Mouse (Mus musculus) T-helper 17 cell (primary cell): ENCODE data around the gene Psors1c2.

Experiments used
- in situ Hi-C, 2 experiments: fragments of 300-600 bp; cut with MboI, MseI; formaldehyde crosslinking; loops; 1 replicate in 1 of 2; 2 replicates in 1 of 2; pipeline ENCODE4 v1.15.1; 2025; ENCODE audit warnings: high pct_unique_total_duplicates in 2 of 2

Gene Psors1c2

GRCm38 (mm10) chr17:35556812-35557211 lies 23.8 kb downstream of the Psors1c2 start:
- in situ Hi-C loops: no loop called here

- in situ Hi-C loops: no loop called here
Measured at GRCm38 (mm10) chr17:35557351-35557750, 24.4 kb downstream of the Psors1c2 start.

GRCm38 (mm10) chr17:35558216-35558615 lies 25.2 kb downstream of the Psors1c2 start:
- in situ Hi-C loops: no loop called here

GRCm38 (mm10) chr17:35567150-35567549 lies 34.1 kb downstream of the Psors1c2 start, which contains the start of gene 2300002M23Rik:
Gene 2300002M23Rik (plus strand): TSS chr17:35567450.
- in situ Hi-C loops: no loop called here

GRCm38 (mm10) chr17:35567767-35568166 lies 34.8 kb downstream of the Psors1c2 start:
- in situ Hi-C loops: no loop called here

- in situ Hi-C loops: no loop called here
Measured at GRCm38 (mm10) chr17:35569091-35569944, 36.3 kb downstream of the Psors1c2 start.

- in situ Hi-C loops: no loop called here
Measured at GRCm38 (mm10) chr17:35570836-35571235, 37.8 kb downstream of the Psors1c2 start.

- in situ Hi-C loops: no loop called here
Measured at GRCm38 (mm10) chr17:35571477-35571876, 38.5 kb downstream of the Psors1c2 start.

GRCm38 (mm10) chr17:35578211-35578610 lies 45.2 kb downstream of the Psors1c2 start:
- in situ Hi-C loops: no loop called here

- in situ Hi-C loops: loop anchor here in 1 of 2 experiments (5.0 kb wide), 1 partner anchor 154 kb away; no protein-coding TSS in a partner anchor
Measured at GRCm38 (mm10) chr17:35582900-35583299, 49.9 kb downstream of the Psors1c2 start.
